Mouse (Mus musculus): ENCODE measurements at regions not wholly inside any gene's neighbourhood (a gene's known extent, or its start where the extent isn't known, plus 50 kb on each side); places are given as distances from the start of the nearest gene placed in this dataset.
A peak's percentile ranks its signal among the peaks of the same experiment; 100 is the strongest.

GRCm38 (mm10) chr3:128337508-128337907, 441.4 kb upstream of the Fam241a start:
- no peak overlapping the region for H3K9ac ChIP-seq (ENCODE audit: low read depth, low read length, severe bottlenecking)
- no peak for DNase-seq (ENCODE audit: low spot score)
- no peak for ATAC-seq (ENCODE audit: low FRiP score, low read depth)
- no peaks in the 10 kb centered on the region for H3K9me3 ChIP-seq (ENCODE audit: control insufficient read depth, low read length)
- no peaks in the 10 kb centered on the region for H3K27me3 ChIP-seq (ENCODE audit: control insufficient read depth, insufficient read depth, low read length)
- H3K4me1 ChIP-seq (ENCODE audit: control insufficient read depth, insufficient read depth, low read length): no peaks in the 10 kb centered on the region
- WGBS: 71% methylated on average over 2 of the region's 2 CpGs
- no peak overlapping the region for H3K4me2 ChIP-seq (replicated peaks; ENCODE audit: low read depth, low read length, severe bottlenecking)
- H3K36me3 ChIP-seq (ENCODE audit: control insufficient read depth, insufficient read depth, low read length): no peaks in the 10 kb centered on the region
- no peak for TF ChIP-seq POLR2A (IDR thresholded peaks at IDR 0.05; ENCODE audit: borderline replicate concordance, extremely low read depth, insufficient read depth, insufficient read length)
- H3K4me3 ChIP-seq (replicated peaks; ENCODE audit: low read length): no peak overlapping the region
- no peak overlapping the region for H3K27ac ChIP-seq (replicated peaks; ENCODE audit: low read depth, low read length)

DNA sequence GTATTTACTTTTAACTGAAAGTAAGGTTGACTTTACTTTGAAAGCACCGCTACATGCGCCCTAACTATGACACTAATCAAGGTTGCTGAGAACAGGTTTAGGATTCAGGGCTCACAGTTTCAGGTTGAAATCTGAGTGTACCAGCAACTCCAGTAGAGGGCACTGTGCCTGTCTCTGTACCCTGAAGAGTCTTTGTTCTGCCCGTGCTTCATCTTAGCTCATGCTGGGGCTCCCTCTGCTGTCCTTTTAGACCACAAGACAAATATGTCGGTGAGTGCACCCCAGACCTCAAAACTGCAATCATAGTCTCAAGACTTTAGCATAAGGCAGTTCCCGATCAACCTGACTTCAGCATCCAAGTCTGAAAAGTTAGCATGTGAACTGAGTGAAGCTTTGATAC, 440.9 kb upstream of the Fam241a start:
- no peak overlapping the region for H3K4me2 ChIP-seq (replicated peaks; ENCODE audit: low read depth, low read length, severe bottlenecking)
- DNase-seq (ENCODE audit: low spot score) (peak; percentile 93), ATAC-seq (ENCODE audit: low FRiP score, low read depth) (peak; percentile 73)
- no peak for TF ChIP-seq POLR2A (IDR thresholded peaks at IDR 0.05; ENCODE audit: borderline replicate concordance, extremely low read depth, insufficient read depth, insufficient read length)
- H3K36me3 ChIP-seq (ENCODE audit: control insufficient read depth, insufficient read depth, low read length): no peaks in the 10 kb centered on the region
- no peaks in the 10 kb centered on the region for H3K27me3 ChIP-seq (ENCODE audit: control insufficient read depth, insufficient read depth, low read length)
- no peak overlapping the region for H3K27ac ChIP-seq (replicated peaks; ENCODE audit: low read depth, low read length)
- 28% methylated on average over 5 of the region's 5 CpGs for WGBS
- H3K9me3 ChIP-seq (ENCODE audit: control insufficient read depth, low read length): no peaks in the 10 kb centered on the region
- no peaks in the 10 kb centered on the region for H3K4me1 ChIP-seq (ENCODE audit: control insufficient read depth, insufficient read depth, low read length)
- no peak overlapping the region for H3K4me3 ChIP-seq (replicated peaks; ENCODE audit: low read length)
- H3K9ac ChIP-seq (ENCODE audit: low read depth, low read length, severe bottlenecking): no peak overlapping the region

DNA sequence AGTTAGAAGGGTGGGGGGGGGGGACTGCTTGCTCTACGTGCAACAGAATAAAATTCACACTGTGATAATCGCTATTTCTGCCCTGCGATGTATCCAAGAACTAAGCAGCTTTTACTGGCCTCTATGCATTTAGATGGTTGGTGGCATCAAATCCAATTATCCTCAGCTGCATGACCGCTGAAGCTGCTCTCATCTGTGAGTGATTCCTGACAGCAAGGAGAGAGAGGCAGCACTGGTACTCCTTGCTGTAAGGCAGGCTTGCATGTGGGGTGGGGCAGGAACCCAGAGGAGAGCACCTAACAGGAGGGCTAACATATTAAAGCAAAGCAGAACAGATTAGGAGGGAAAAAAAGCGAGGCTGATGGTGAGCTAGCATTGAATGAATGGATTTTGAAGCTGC, 431.6 kb upstream of the Fam241a start:
- WGBS: 59% methylated on average over 5 of the region's 5 CpGs

GRCm38 (mm10) chr3:128301312-128301711, 405.2 kb upstream of the Fam241a start:
- Histone ChIP-seq H3K4me3 (replicated peaks; ENCODE audit: low read length) (no peak overlapping the region), H3K4me1 (ENCODE audit: control insufficient read depth, insufficient read depth, low read length) (0 out of 2 replicates have a peak, but pooled peaks cover 2% of the 10 kb centered on the region), H3K9me3 (ENCODE audit: control insufficient read depth, low read length) (no peaks in the 10 kb centered on the region), H3K9ac (ENCODE audit: low read depth, low read length, severe bottlenecking) (no peak overlapping the region), H3K36me3 (ENCODE audit: control insufficient read depth, insufficient read depth, low read length) (no peaks in the 10 kb centered on the region), H3K4me2 (replicated peaks; ENCODE audit: low read depth, low read length, severe bottlenecking) (no peak overlapping the region), H3K27me3 (ENCODE audit: control insufficient read depth, insufficient read depth, low read length) (peaks cover 4% of the 10 kb centered on the region; the same call in 1 of the 2 replicates), H3K27ac (replicated peaks; ENCODE audit: low read depth, low read length) (no peak overlapping the region)
- WGBS: 31% methylated on average over 4 of the region's 4 CpGs
- TF ChIP-seq POLR2A (IDR thresholded peaks at IDR 0.05; ENCODE audit: borderline replicate concordance, extremely low read depth, insufficient read depth, insufficient read length): no peak
- DNase-seq (ENCODE audit: low spot score) (peak; percentile 67), ATAC-seq (ENCODE audit: low FRiP score, low read depth) (no peak; the same call in 1 of the 2 replicates)

More for the DNA sequence above, 431.6 kb upstream of the Fam241a start:
- Histone ChIP-seq H3K9me3 (ENCODE audit: control insufficient read depth, low read length) (no peaks in the 10 kb centered on the region), H3K27me3 (ENCODE audit: control insufficient read depth, insufficient read depth, low read length) (no peaks in the 10 kb centered on the region), H3K36me3 (ENCODE audit: control insufficient read depth, insufficient read depth, low read length) (no peaks in the 10 kb centered on the region), H3K27ac (replicated peaks; ENCODE audit: low read depth, low read length) (no peak overlapping the region), H3K9ac (ENCODE audit: low read depth, low read length, severe bottlenecking) (no peak overlapping the region), H3K4me1 (ENCODE audit: control insufficient read depth, insufficient read depth, low read length) (no peaks in the 10 kb centered on the region), H3K4me2 (replicated peaks; ENCODE audit: low read depth, low read length, severe bottlenecking) (no peak overlapping the region), H3K4me3 (replicated peaks; ENCODE audit: low read length) (no peak overlapping the region)
- ATAC-seq (ENCODE audit: low FRiP score, low read depth) (no peak), DNase-seq (ENCODE audit: low spot score) (no peak)
- TF ChIP-seq POLR2A (IDR thresholded peaks at IDR 0.05; ENCODE audit: borderline replicate concordance, extremely low read depth, insufficient read depth, insufficient read length): no peak

GRCm38 (mm10) chr3:128298110-128298509, 402.0 kb upstream of the Fam241a start:
- no peaks in the 10 kb centered on the region for H3K27me3 ChIP-seq (ENCODE audit: control insufficient read depth, insufficient read depth, low read length)
- no peak overlapping the region for H3K27ac ChIP-seq (replicated peaks; ENCODE audit: low read depth, low read length)
- no peak overlapping the region for H3K9ac ChIP-seq (ENCODE audit: low read depth, low read length, severe bottlenecking)
- TF ChIP-seq POLR2A (IDR thresholded peaks at IDR 0.05; ENCODE audit: borderline replicate concordance, extremely low read depth, insufficient read depth, insufficient read length): no peak
- H3K36me3 ChIP-seq (ENCODE audit: control insufficient read depth, insufficient read depth, low read length): no peaks in the 10 kb centered on the region
- 64% methylated on average over 9 of the region's 9 CpGs for WGBS
- H3K4me2 ChIP-seq (replicated peaks; ENCODE audit: low read depth, low read length, severe bottlenecking): no peak overlapping the region
- H3K4me1 ChIP-seq (ENCODE audit: control insufficient read depth, insufficient read depth, low read length): 0 out of 2 replicates have a peak, but pooled peaks cover 2% of the 10 kb centered on the region
- ATAC-seq (ENCODE audit: low FRiP score, low read depth): no peak
- H3K4me3 ChIP-seq (replicated peaks; ENCODE audit: low read length): no peak overlapping the region
- H3K9me3 ChIP-seq (ENCODE audit: control insufficient read depth, low read length): no peaks in the 10 kb centered on the region
- DNase-seq (ENCODE audit: low spot score): no peak

GRCm38 (mm10) chr3:128287846-128288245, 391.7 kb upstream of the Fam241a start:
- ATAC-seq (ENCODE audit: low FRiP score, low read depth): no peak

More at GRCm38 (mm10) chr3:128287846-128288245, 391.7 kb upstream of the Fam241a start:
- Histone ChIP-seq H3K4me3 (replicated peaks; ENCODE audit: low read length) (no peak overlapping the region), H3K27ac (replicated peaks; ENCODE audit: low read depth, low read length) (no peak overlapping the region), H3K9ac (ENCODE audit: low read depth, low read length, severe bottlenecking) (no peak overlapping the region), H3K36me3 (ENCODE audit: control insufficient read depth, insufficient read depth, low read length) (no peaks in the 10 kb centered on the region), H3K4me1 (ENCODE audit: control insufficient read depth, insufficient read depth, low read length) (no peaks in the 10 kb centered on the region), H3K4me2 (replicated peaks; ENCODE audit: low read depth, low read length, severe bottlenecking) (no peak overlapping the region), H3K9me3 (ENCODE audit: control insufficient read depth, low read length) (no peaks in the 10 kb centered on the region), H3K27me3 (ENCODE audit: control insufficient read depth, insufficient read depth, low read length) (no peaks in the 10 kb centered on the region)
- no peak for TF ChIP-seq POLR2A (IDR thresholded peaks at IDR 0.05; ENCODE audit: borderline replicate concordance, extremely low read depth, insufficient read depth, insufficient read length)
- DNase-seq (ENCODE audit: low spot score): no peak
- WGBS: 58% methylated on average over 4 of the region's 4 CpGs
